Mouse (Mus musculus) kidney, adult 9 months (tissue): Measurements from ENCODE around the gene Gm9958.

Experiments
- DNase-seq: peaks from one replicate; pipeline ENCODE4 v3.0.0; 2022

The Gm9958 gene

DNA sequence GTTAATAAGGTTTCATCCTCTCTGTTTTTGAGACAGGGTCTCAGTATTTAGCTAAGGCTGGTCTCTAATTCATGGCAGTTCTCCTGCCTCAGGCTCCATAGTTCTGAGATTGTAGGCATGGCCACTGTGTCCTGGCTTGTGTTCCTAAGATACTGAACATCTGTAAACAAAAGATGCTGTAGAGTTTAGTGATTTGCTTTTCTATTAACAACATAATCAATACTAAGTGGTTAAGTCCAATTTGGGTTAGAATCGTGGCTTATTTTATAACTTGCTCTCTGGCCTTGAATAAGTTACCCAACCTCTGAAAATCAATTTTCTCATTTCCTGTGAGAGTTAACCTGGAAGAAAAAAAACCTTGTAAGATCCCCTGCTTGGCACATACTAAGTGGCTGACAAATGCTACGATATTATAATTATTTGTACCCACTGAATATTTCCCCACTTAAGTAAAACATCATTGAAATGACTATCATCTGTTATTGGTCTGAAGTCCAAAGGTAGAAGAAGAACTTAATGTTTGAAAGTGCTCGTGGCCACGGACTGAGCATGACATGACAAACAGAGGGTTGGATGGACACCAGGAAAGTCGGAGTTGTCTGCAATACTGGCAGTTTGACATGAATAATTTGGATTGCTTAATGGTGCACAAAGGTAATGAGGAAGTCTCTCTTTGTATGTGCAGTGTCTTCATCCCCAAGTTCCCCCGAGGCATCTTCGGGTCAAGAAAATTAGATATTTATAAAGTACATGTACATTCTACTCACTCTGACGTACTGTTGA, 47.3 kb downstream of the Gm9958 start:
- DNase-seq: peak; percentile 53

DNA sequence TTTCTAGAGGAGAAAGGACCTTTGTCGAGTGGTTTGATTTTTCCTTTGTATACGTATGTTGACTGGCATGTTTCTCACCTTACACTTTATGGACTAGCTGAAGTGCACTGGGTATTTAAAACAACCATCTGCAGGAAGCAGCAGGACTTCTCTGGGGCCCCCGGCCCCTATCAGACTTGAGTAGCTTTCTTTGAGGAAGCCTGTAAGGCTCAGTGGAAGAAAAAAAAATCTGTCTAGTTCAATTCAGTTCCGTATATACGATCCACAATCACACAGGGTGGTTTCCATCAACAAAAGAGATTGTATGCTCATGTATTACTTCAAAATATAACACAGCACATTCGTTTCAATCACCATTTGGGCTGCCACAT, 47.9 kb downstream of the Gm9958 start:
- no peak for DNase-seq
